Mouse (Mus musculus): ENCODE data around the gene Slc16a12. TPM values are rescaled to one million over a fixed set of nuclear protein-coding genes. Genes with fewer than 3 reads are reported as not detected.

Slc16a12 gene
- polyA plus RNA-seq, 1 experiment from 2014 or later, result not detected

DNA sequence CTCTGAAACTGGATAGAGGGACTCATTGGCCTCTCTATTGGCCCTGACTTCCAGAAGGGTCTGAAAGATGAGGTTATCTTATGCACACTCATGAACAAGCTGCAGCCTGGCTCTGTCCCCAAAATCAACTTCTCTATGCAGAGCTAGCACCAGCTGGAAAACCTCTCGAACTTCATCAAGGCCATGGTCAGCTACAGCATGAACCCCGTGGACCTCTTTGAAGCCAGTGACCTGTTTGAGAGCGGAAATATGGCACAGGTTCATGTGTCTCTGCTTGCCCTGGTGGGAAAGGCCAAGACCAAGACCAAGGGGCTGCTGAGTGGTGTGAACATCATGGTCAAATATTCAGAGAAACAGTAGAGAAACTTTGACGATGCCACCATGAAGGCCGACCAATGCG is 123.3 kb downstream of the Slc16a12 start:
- no peak overlapping the region for H3K27ac ChIP-seq
- H3K4me3 ChIP-seq (ENCODE audit: inconsistent target), result no peak overlapping the region
- 99% methylated on average over 6 of the region's 6 CpGs for WGBS (ENCODE audit: missing documents)
- no peaks in the 10 kb centered on the region for H3K79me2 ChIP-seq (ENCODE audit: inconsistent target)
- H3K36me3 ChIP-seq (ENCODE audit: inconsistent target), result no peaks in the 10 kb centered on the region

DNA sequence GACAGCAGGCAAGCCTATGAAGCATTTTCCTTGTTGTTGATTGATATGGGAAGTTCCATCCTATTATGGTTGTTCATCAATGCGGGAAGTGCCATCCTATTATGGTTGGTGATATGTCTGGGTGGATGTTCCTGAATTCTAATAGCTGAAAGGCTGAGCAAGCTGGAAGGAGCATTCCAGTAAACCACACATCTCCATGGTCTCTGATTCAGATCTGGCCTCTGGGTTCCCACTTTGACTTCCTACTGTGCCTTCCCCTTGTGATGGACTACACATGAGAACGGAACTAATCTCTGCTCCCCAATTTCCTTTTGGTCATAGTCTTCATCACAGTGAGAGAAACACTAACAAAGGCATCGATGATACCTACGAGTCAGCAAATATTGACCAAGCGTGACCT is 126.2 kb downstream of the Slc16a12 start:
- 94% methylated on average over 5 of the region's 5 CpGs for WGBS (ENCODE audit: missing documents)
- no peak overlapping the region for H3K4me3 ChIP-seq (ENCODE audit: inconsistent target)
- no peaks in the 10 kb centered on the region for H3K36me3 ChIP-seq (ENCODE audit: inconsistent target)
- H3K27ac ChIP-seq, result no peak overlapping the region
- H3K79me2 ChIP-seq (ENCODE audit: inconsistent target), result no peaks in the 10 kb centered on the region

Other genes with a start within 250 kb of the Slc16a12 start
- 951 to 1,428 TPM (median 1,047 TPM) in 3 replicates for gene Lipa, start 219.8 kb downstream of the Slc16a12 start, polyA plus RNA-seq (2018)
- 92.3 to 757 TPM (median 307 TPM) in 3 replicates for gene Ifit2, start 196.6 kb downstream of the Slc16a12 start, polyA plus RNA-seq (2018)
- 215 to 762 TPM (median 269 TPM) in 3 replicates for gene Ifit3, start 163.8 kb downstream of the Slc16a12 start, polyA plus RNA-seq (2018)
- gene Ifit1bl1, start 145.3 kb downstream of the Slc16a12 start, polyA plus RNA-seq (2018), result 5.2 to 71.8 TPM (median 6.7 TPM) in 3 replicates
- gene Ifit3b, start 139.3 kb downstream of the Slc16a12 start, polyA plus RNA-seq (2018), result 29.7 to 123 TPM (median 34.2 TPM) in 3 replicates
- 0.16 to 0.50 TPM (median 0.25 TPM) in 3 replicates for gene Ifit1bl2, start 106.5 kb downstream of the Slc16a12 start, polyA plus RNA-seq (2018)
- gene Ifit1, start 106.4 kb downstream of the Slc16a12 start, polyA plus RNA-seq (2018), result 42.4 to 217 TPM (median 43.4 TPM) in 3 replicates
- gene Pank1, start 132.2 kb upstream of the Slc16a12 start, polyA plus RNA-seq (2018), result 4.2 to 7.6 TPM (median 6.3 TPM) in 3 replicates
- 3.2 to 9.6 TPM (median 8.4 TPM) in 3 replicates for gene Kif20b, start 175.1 kb upstream of the Slc16a12 start, polyA plus RNA-seq (2018)

Data from macrophage (primary cell).